Mouse (Mus musculus): ENCODE data around the gene Ttc28. TPM values are rescaled to one million over a fixed set of nuclear protein-coding genes. Genes with fewer than 3 reads are reported as not detected.
A peak's percentile ranks its signal among the peaks of the same experiment; 100 is the strongest.

The Ttc28 gene
- total RNA-seq, 4 experiments from 2014 or later, result 11.0 to 17.2 (median 12.3) TPM

DNA sequence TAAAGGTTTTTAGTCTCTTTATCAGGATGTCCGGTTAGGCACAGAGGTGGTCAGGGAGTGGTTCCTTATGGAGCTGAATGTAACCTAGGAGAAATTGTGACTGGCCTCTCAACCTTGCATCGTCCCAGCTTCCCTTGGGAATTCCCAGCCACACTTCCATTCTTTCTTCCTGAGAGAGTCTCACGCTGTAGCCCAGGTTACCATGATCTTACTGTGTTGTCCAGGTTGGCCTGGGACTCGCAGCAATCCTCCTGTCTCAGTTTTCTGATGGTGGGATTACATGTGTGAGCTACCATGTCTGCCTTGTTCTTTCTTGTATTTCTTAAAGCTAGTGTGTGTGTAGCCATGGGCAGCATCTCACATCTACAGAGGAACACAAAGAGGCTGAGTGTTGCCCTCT lies 206.2 kb downstream of the Ttc28 start:
- DNase-seq (ENCODE audit: low spot score), result no peak

- DNase-seq (ENCODE audit: low spot score), result no peak
Measured at GRCm38 (mm10) chr5:111096750-111097149, 217.1 kb downstream of the Ttc28 start.

- DNase-seq (ENCODE audit: low spot score), result no peak
Measured at GRCm38 (mm10) chr5:111097233-111098160, 217.9 kb downstream of the Ttc28 start.

DNA sequence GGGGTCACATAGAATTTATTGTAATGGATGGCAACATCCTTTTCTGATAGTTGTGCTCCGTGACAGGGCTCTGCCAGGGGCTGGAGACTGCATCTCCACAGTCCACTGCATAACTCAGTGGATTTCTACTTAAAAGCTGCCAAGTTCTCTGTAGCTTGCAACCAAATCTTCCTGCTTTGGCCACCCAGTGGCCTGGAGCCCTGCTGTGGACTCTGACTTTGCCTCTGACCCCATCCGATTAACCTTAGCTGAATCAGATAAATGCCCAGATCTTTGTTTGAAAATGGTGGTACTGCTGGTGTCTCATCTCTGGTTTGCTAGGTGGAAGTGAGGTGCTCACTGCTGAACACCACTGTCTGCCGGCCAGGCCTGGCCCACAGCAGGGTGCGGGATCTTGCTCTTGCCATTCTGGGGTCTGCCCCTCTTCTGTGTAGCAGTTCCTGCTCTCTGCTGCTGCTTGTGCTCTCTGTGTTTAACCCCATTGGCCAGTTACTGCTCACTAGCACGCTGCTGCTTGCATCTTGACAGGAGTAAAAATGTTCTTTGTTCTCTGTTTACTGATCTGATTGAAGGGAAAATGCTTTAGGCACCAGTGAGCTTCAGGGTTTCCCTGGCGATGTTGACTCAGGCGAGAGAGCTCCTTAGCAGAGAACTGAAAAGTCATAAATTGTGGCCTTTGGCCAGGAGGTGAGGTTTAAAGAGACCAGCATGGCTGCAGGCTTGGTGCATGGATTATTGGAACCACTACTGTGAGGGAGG lies 219.1 kb downstream of the Ttc28 start:
- no peak for DNase-seq (ENCODE audit: low spot score)

DNA sequence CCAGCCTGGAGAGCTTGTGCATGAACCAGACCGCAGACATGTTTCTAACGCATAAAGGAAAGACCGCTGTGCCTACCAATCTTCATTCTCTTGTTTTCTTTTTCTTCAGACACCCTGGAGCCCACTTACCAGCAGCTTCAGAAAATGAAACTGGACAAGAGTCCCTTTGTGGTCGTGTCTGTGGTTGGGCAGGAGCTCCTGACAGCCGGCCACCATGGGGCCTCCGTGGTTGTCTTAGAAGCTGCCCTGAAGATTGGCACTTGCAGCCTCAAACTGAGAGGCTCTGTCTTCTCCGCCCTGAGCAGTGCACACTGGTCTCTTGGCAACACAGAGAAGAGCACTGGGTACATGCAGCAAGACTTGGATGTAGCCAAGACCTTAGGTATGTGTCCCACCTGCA lies 221.0 kb downstream of the Ttc28 start:
- no peak for DNase-seq (ENCODE audit: low spot score)

DNA sequence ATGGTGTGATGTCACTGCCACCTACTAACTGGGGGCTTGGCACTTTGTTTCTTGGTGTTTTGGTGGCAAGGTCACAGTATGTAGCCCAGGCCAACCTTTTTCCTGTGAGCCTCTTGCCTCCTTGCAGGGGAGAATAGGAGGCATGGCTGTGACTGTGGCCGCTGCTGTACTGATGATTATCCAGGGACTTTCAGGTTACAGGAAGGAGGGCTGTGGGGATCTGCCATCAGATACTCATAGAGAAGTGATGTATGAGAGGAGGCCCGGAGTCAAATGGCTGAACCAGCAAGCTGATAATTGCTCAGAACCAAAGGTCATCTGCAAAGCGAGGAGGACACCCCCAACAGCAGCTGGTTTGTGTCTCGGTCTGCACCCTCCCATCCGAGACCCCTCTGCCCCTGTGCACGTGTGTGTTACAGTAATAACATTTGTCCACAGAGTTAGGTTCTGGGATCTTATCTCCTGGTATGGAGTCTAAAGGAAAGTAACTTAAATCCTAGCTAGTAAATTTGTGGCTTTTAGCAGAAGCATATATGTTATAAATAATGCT lies 221.9 kb downstream of the Ttc28 start:
- DNase-seq (ENCODE audit: low spot score), result no peak

GRCm38 (mm10) chr5:111104801-111105200 lies 225.2 kb downstream of the Ttc28 start:
- no peak for DNase-seq (ENCODE audit: low spot score)

GRCm38 (mm10) chr5:111111378-111111777 lies 231.8 kb downstream of the Ttc28 start:
- DNase-seq (ENCODE audit: low spot score), result no peak

GRCm38 (mm10) chr5:111113183-111113582 lies 233.6 kb downstream of the Ttc28 start:
- DNase-seq (ENCODE audit: low spot score), result no peak

- no peak for DNase-seq (ENCODE audit: low spot score)
Measured at GRCm38 (mm10) chr5:111113694-111114375, 234.2 kb downstream of the Ttc28 start.

- no peak for DNase-seq (ENCODE audit: low spot score)
Measured at GRCm38 (mm10) chr5:111114597-111114996, 235.0 kb downstream of the Ttc28 start.

DNA sequence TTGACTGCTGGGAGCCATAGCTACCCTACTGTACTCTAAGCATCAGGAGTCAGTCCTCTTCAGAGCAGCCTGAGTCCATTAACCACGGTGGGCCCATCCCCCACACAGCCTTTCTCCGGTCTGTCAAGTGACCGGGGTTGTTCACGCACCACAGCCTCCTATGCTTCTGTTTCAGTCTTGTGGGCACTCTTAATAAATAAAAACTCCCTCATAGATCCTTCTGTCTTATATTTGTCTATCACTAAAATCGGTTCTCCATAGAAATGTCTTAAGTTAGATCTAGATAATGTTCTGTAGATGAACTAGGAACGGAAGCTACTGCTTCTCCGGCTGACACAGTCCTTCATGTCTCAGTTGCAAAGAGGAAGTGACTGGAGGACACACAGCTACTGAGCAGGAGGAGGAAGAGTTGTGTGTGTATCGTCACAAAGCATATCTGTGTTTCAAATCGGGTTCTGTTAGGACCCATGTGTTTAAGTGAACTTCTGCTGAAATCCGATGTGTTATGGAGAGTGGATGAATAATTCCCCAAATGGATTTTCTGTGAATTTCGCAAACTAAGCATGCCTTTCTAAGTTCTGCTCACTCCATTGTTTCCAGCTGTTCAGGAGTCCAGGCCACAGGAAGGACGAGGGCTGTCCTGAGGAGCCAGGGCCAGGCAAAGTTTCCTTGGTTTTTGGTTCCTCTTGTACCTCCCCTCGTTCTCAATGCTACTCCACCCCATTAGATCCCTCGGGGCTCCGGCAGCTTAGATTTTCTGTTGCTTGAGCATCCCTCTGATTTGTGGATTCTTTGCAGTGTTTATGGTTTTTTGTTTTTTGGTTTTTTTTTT lies 236.1 kb downstream of the Ttc28 start:
- DNase-seq (ENCODE audit: low spot score), result peak; percentile 46

GRCm38 (mm10) chr5:111119805-111120204 lies 240.2 kb downstream of the Ttc28 start:
- no peak for DNase-seq (ENCODE audit: low spot score)

- no peak for DNase-seq (ENCODE audit: low spot score)
Measured at GRCm38 (mm10) chr5:111120298-111120697, 240.7 kb downstream of the Ttc28 start.

DNA sequence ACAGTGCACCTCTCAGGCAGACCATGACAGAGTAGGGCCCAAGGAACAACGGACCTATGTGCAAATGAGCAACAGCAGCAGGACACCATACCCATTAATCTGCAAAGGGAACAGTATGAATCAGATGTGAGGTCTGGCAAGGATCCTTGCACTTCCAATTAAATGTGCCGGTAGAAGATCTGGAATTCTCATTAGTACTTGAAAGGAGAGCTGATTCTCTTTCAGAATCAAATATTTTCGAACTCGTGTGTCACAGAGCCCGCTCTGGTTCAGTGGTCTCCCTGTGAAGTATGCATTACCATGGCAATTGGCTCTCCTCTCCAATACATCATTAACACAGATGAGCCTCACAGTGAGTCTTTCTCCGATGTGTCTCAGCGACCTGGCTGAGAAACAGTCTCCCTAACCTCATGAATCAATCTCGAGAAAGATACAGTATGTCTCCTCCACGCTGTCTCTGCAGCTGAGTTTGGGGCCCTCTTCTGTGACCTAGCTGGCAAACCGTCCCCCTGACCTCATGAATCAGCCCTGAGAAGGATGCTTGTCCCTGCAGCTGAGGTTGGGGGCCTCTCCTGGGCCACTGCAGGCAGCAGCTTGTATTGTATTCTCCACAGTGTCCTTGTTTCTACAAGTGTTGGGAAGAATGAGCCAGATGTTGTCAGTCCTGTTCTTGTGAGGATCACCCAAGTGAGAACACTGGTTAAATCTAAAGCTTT lies 241.3 kb downstream of the Ttc28 start:
- DNase-seq (ENCODE audit: low spot score), result no peak

GRCm38 (mm10) chr5:111122332-111123049 lies 242.9 kb downstream of the Ttc28 start:
- DNase-seq (ENCODE audit: low spot score), result no peak

- no peak for DNase-seq (ENCODE audit: low spot score)
Measured at GRCm38 (mm10) chr5:111123050-111123746, 243.6 kb downstream of the Ttc28 start.

- no peak for DNase-seq (ENCODE audit: low spot score)
Measured at GRCm38 (mm10) chr5:111124620-111125200, 245.1 kb downstream of the Ttc28 start.

- no peak for DNase-seq (ENCODE audit: low spot score)
Measured at GRCm38 (mm10) chr5:111125746-111126145, 246.1 kb downstream of the Ttc28 start.

Data from heart, adult 8-10 months (tissue).